Mouse (Mus musculus) kidney, postnatal 25 days (tissue): ENCODE data around the gene Atp5g2.

Source experiments
- DNase-seq, 2 experiments: peaks; one replicate each; pipeline ENCODE4 v3.0.0; 2021; ENCODE audit warnings: mixed read lengths in 2 of 2

Atp5g2 gene

DNA sequence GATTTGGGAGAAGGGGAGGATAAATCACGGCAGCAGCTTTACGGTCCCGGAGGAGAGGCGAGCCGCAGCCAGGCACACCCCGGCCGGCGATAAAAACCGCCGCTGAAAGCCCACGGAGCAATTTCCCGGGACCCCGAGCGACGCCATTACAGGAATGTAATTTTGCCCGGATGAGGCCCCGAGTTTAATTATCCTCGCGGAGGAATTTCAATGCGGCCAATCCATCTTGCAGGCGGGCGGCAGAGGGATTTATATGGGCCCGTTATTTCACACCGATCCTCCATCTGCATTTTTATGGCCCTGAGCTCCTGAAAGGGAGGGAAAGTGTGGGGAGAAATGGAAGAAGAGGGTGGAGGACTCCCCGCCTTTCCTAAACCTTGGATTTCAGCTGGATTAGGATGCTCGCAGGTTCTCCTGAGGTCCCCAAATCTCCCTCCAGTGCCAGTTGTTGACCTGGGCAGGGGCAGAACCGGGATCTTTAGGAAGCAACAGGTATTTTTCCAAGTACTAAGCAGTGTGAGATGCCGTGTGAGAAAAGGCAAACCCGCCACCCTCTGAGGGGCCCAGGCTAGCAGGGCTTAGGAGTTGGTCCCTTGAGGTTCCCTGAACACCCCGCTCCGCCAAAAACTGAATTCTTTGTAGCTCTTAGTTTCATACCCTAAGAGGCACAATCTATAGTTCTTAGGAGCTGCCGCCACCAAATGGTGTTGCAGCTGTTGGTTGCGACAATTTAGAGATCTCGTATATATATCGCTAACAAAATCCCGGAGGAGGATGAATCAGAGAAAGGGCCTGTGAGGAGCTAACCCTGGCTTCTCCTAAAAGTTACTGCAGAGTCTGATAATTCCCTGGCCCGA is at the start of gene Atp5g2:
Gene Atp5g2, minus strand, starts transcription at position 138 of the 857 bp plus-strand sequence.
- DNase-seq, result peak; percentile 47 to 66

- no peak for DNase-seq
Observed at GRCm38 (mm10) chr15:102721016-102721898, 49.1 kb upstream of the Atp5g2 start.

DNA sequence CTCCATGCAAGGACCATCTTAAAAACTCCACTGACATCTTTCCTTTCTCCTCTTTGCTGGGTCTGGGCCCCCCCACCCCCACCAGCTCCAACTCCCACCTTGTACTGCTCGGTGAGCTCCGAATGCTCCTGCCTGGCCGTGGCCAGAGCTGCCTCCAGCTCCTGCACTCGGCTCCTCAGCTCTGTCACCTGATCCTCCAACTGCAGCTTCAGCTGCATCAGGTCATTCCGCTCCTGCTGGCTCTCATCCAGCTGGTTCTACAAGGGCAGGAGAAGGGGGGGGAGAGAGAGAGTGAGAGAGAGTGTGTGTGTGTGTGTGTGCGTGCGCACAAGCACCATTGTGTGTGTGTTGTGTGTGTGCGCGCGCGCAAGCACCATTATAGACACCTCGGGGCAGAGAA is 44.0 kb upstream of the Atp5g2 start:
- DNase-seq, result peak; percentile 70 to 81

DNA sequence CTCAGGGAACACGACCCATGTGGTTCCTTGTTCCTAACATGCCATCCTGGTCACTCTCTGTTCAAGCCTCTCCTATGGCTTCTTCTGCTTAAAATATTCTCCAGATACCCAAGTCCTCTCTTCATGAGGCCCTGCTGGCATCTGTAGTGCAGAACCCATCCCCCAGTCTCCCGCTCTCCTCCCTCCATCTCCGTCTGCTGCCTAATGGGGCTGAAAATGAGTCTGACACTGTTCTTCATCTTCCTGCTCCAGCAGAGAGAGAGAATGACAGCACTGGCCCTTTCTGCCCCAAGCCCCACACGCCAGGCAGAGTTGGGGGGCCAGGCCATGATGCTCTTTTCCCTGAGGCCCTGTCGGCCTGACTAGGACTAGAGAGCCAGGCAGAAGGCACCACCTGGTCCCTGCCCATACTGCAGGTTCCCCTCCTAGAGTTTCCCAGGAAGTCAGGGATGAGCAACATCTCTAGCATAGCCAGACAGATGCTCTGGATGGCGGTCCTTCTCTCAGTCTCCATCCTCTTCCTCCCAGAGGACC is 35.7 kb upstream of the Atp5g2 start:
- no peak for DNase-seq

DNA sequence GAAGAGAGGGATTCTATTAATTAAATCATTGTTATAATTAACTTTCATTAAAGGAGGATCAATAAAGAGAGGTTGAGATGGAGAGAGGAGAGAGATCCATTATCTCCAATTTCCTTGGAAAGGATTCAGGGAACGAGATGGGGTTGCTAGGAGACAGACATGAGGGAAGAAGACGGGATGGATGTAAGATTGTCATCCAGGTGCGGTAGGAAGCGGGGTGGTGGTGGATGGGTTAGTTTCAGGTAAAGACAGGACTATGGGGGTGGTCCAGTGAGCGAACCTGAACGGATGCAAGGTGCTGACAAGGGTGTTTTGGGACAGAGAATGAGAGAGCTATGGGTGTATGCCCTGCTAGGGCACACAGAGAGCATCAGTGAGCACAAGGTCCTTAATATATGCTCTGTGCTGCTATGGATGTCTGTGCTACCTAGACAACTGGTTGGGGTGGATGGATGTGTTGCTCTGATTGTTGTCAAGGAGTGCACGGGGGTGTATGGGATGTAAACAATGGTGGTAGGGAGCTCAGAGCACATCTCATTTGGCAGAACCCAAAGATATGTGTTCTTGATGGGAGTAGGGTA is 33.9 kb upstream of the Atp5g2 start:
- DNase-seq, result no peak

DNA sequence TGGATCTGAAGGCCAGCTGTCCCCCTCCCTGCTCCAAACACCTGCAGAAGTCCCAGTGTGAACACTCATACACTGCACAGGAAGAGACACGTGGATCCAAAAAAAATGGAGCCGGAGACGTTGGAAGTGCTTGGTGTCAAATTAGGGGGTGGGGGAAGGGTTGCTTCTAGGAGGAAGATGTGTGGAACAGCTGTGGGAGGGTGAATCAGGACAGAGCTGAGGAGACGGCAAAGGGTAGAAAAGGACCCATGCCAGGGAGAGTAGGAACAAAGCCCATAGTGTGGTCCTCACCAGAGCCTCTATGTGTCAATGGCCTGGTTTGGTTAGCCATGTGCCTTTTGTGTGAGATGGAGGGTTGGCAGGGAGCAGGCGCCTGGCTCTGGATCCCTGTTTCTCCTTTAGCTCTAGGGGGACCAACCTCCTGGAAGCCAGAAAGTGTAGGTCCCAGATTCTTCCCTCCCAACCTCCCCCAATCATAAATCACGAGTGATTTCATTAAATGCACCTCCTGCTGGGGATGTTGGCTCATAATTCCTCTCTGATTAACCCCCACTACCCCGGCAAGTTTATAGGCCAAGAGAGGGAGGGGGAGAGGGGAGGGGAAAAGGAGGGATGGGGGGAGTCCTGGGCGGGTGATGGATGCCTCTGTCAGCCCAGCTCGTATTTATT is 33.2 kb upstream of the Atp5g2 start:
- no peak for DNase-seq

DNA sequence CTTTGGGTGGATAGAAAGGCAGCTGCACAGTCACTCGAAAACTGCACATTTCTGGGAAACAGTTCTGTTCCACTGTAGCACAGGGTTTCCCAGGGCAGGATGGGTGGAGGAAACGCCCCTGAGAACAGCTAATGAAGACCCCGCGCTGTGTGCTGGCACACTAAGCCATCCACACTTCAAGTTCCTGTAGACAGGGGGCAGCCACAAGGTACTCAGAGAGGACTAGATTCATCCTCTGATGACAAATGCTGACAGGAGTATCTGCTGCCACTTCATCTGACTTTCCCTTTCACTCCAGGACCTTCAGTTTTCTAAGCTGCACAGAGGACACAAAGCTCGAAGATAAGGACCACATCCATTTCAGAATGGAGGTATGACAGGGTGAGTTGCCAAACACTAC is 32.7 kb upstream of the Atp5g2 start:
- DNase-seq, result no peak

DNA sequence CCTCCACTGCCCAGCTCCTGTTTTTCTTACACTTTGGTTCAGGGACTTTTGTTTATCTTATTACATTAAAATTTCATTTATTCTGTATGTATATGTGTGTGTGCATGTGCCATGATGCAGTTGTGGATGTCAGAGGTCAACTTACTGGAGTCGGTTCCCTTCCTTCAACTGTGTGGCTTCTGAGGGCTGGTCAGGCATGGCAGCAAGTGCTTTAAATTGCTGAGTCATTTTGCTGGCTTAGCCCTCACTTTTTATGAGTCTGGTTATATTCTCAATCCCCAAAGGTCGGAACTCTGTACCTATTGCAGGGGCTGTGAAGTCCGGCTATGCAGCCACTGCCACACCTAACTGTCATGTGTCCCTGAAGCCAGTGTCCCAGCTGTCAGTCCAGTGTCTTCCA is 30.8 kb upstream of the Atp5g2 start:
- no peak for DNase-seq

DNA sequence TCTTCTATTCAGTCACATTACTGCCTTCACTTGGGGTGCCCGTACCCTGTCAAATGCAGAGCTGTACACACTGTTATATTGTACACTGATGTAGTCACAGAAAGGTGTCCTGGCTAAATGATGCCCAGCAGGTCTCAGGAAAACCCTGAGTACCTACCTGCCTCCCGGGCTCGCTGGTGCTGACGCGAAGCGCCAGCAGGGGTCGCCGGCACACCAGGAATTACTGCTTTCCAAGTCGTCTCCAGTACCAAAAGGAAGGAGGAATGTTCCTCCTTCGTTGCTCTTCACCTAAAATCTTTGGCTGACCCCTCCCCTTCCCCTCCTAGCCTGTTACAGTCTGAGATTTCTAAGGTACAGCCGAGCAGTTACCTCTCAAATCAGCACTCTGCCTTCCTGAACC is 26.0 kb upstream of the Atp5g2 start:
- DNase-seq, result peak; percentile 83 to 87

- no peak for DNase-seq
Observed at GRCm38 (mm10) chr15:102696899-102697298, 24.7 kb upstream of the Atp5g2 start.

- DNase-seq, result peak; percentile 83 to 85
Observed at GRCm38 (mm10) chr15:102693600-102693999, 21.4 kb upstream of the Atp5g2 start.

DNA sequence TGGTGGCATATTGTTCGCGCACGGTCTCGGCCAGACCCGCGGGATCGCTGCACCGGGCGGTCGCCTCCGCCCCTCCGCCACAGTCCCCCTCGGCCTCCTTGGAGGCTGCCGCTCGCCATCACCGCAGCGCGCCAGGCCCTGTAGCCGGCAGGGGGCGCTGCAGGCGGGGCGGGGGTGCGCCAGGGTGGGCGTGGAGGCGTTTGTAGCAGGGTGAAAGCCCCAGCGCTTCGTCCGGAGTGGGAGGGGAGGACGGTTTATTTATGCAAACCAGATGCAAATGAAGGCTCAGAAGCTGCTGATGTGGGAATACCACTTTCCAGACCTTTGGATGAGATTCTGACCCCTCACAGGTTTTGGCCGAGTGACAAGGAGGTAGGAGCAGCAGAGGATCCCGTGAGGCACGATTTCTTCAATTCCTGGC is 20.8 kb upstream of the Atp5g2 start:
- DNase-seq, result peak; percentile 57 to 79

GRCm38 (mm10) chr15:102692321-102692804 is 20.2 kb upstream of the Atp5g2 start:
- DNase-seq, result no peak

- no peak for DNase-seq
Observed at GRCm38 (mm10) chr15:102685791-102686190, 13.6 kb upstream of the Atp5g2 start.

GRCm38 (mm10) chr15:102683670-102684069 is 11.5 kb upstream of the Atp5g2 start:
- DNase-seq, result no peak

DNA sequence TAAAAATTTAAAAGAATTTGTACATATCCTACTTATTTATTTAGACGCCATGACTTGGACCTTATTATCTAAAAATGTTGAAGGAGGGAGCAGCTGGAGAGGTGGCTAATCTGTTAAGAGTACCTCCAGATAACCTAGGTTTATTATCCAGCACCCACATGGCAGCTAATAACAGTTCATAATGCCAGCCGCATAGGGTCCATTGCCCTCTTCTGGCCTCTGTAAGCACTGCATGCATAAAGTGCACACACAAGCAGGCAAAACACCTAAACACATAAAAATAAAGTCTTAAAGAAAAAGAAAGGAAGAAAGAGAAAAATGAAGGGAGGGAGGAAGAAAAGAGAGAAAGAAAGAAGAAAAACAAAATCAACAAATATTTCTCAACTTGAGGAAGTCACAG is 4.2 kb upstream of the Atp5g2 start:
- no peak for DNase-seq

GRCm38 (mm10) chr15:102673548-102673947 is 1.4 kb upstream of the Atp5g2 start:
- DNase-seq, result peak; percentile 48 to 81

DNA sequence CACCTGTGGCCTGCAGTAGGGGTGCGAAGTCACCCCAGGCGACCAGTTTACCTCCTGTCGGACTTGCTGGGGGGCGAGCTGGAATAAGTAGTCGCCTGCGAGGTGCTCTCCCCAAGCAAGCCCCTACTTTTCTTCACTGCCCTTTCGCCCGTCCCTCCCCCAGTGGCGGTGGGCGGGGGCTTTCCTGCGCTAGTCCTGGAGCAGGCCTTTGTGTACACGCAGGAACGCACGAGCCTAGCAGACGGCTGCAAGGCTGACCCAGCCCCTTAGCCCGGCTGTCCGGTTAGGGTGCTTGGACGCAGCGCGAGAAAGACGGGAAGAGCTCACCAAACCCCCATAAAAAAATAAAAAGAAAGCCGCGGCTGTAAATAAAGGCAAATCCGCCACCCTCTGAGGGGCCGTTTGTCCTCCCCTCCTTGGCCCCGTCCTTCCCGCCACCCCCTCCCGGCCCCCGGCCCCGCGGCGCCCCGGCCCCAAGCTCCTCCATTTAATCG is 384 bp downstream of the Atp5g2 start:
- DNase-seq, result peak; percentile 87 to 95

DNA sequence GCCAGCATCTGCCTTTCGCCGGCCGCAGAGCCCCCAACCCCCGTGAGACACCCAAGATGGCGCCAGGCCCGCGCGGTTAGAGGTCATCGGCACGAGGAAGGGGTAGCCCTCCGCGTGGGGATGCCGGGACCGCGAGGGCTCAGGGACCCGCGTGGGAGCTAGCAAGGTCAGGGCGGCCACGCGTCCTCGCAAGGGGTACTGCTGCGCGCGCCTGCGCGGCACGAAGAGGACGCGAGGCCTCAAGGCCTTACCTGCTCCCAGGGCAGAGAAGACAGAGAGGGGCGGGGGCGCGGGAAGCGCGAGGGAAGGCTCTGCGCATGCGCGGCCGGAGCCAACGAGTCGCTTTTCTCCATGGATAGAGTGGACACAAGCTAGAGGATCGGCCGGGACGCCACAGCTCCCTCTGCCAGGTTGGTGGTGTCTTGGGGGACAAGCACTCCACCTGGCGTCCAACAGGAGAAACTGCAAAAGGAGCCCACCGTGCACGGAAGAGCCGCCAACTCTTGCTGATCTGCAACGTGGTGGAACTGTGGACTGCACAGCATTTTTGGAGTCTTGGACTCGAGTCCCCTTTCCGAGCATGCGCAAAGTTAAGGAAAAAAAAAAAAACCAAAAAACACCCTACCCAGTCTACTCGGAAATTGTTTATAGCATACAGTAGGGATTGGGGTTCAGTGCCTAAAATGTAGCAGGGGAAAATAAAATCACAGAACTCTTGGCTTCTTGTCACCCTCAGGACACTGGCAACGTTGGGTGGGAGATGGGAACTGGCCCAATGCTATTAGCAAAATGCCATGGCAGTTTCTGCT is 1.2 kb downstream of the Atp5g2 start:
- peak; percentile 97 to 98 for DNase-seq

DNA sequence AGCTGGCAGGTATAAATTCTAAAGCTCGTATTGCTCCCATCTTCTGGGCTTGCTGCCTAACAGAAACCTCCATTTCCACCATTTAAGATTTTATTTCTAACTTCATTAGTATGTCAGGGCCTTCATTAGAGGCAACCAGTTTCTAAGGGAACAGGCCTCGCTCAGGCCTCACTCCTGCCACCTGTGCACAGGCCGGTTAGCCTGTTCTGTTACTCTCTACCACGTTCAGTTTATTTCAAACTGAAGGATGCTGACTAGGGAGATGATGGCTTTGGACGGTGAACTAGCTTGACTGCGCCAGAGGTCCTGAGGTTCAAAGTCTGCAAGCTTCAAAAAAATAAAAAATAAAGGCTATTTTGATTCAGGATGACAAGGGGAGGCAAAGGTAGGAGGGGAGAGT is 1.9 kb downstream of the Atp5g2 start:
- DNase-seq, result peak; percentile 39 to 60

DNA sequence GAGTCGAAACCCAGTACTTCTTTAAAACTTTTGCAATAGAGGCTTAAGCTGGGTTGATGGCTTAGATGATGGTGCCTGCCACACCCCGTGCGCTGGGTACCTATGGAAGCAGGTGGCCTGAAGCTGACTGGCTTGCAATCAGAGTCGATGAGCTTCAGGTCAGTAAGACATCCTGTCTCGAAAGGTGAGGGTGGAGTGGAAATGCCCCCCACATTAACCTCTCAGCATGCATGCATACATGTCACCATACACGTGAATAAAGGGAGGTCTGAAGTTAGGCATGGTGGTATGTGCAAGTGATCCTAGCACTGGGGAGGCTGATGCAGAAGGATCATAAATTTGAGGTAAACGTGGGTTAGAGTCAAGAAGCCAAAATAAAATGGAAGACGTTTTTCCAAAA is 2.6 kb downstream of the Atp5g2 start:
- no peak for DNase-seq
